Mouse (Mus musculus) kidney, embryonic 15.5 days (tissue): ENCODE results near the gene A930004D18Rik. TPM values are rescaled to one million over a fixed set of nuclear protein-coding genes. Genes with fewer than 3 reads are reported as not detected.

Source experiments
- ATAC-seq: fragments of 200-750 bp; cut with Nextera tagmentation; replicated peaks from 2 replicates; pipeline ENCODE4 v1.8.0; 2017; ENCODE audit warnings: moderate TSS enrichment; ENCODE audit not compliant: low FRiP score
- H3K27ac ChIP-seq: fragments of 300-500 bp; sonication (generic); 2 replicates; pipeline ENCODE4 v1.5.1; 2015; ENCODE audit warnings: mild to moderate bottlenecking, inconsistent platforms
- H3K27me3 ChIP-seq: fragments of 300-500 bp; sonication (generic); 2 replicates; pipeline ENCODE4 v1.6.1; 2015; ENCODE audit warnings: inconsistent platforms
- H3K36me3 ChIP-seq: fragments of 300-500 bp; sonication (generic); 2 replicates; pipeline ENCODE4 v1.6.1; 2015; ENCODE audit warnings: inconsistent platforms
- H3K4me1 ChIP-seq: fragments of 300-500 bp; sonication (generic); 2 replicates; pipeline ENCODE4 v1.6.1; 2015; ENCODE audit warnings: inconsistent platforms
- H3K4me2 ChIP-seq: fragments of 300-500 bp; sonication (generic); 2 replicates; pipeline ENCODE4 v1.6.1; 2015; ENCODE audit warnings: moderate library complexity, mild to moderate bottlenecking, inconsistent platforms
- H3K4me3 ChIP-seq: fragments of 300-500 bp; sonication (generic); replicated peaks from 2 replicates; pipeline ENCODE4 v1.5.1; 2015; ENCODE audit warnings: mild to moderate bottlenecking, inconsistent platforms
- H3K9ac ChIP-seq: fragments of 300-500 bp; sonication (generic); 2 replicates; pipeline ENCODE4 v1.6.1; 2015; ENCODE audit warnings: mild to moderate bottlenecking, inconsistent platforms
- H3K9me3 ChIP-seq: fragments of 300-500 bp; sonication (generic); replicated peaks from 2 replicates; pipeline ENCODE4 v1.6.1; 2016; ENCODE audit warnings: inconsistent platforms
- WGBS: fragments of 180-500 bp; shearing (Covaris S2); methylation state at CpG from one replicate; pipeline ENCODE4 v1.1.7; 2015; ENCODE audit warnings: mixed read lengths; 5-methylcytosine and 5-hydroxymethylcytosine counted together
- polyA plus RNA-seq: library from polyadenylated mRNA; unstranded; fragments of >200 nt; fragmentation: Nextera tagmentation; extraction: Ambion mirVana; gene quantifications from 2 replicates; pipeline ENCODE4 v1.2.1, GENCODE M21; 2015

A930004D18Rik gene
- polyA plus RNA-seq: 12.0 and 15.1 TPM in 2 replicates

DNA sequence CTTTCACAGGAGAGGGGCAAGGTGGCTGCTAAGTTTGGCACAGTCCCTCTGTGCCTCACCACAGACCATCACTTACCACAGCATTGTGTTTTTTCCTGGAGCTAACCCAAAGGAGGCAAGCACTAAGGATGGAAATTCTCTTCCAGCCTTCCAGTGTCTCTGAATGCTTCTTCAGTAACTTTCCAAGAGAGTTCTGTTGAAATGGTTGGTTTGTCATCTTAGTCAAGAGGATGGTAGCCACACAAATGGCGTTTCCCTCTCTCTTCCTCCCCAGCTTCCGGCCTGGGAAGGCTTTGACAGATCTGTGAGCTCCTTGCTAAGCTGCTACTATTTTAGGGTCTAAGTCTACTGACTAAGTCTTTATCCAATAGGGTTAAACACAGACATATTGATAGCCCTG, at the start of gene A930004D18Rik:
Gene A930004D18Rik, minus strand, starts transcription at position 247 of the 400 bp plus-strand sequence.
- peak within 1 kb of the TSS; percentile 91; the same call in 1 of the 2 replicates for H3K27ac ChIP-seq
- H3K4me3 ChIP-seq: no peak within 1 kb of the TSS
- no peaks in the 10 kb centered on the region for H3K27me3 ChIP-seq
- 74% methylated on average over 2 of the region's 2 CpGs for WGBS
- H3K9ac ChIP-seq: no peak within 1 kb of the TSS
- no peak within 1 kb of the TSS for H3K4me2 ChIP-seq
- H3K36me3 ChIP-seq: no peaks in the 10 kb centered on the region
- H3K9me3 ChIP-seq: no peaks in the 10 kb centered on the region
- ATAC-seq: no peak
- peaks cover 69% of the 10 kb centered on the region for H3K4me1 ChIP-seq

DNA sequence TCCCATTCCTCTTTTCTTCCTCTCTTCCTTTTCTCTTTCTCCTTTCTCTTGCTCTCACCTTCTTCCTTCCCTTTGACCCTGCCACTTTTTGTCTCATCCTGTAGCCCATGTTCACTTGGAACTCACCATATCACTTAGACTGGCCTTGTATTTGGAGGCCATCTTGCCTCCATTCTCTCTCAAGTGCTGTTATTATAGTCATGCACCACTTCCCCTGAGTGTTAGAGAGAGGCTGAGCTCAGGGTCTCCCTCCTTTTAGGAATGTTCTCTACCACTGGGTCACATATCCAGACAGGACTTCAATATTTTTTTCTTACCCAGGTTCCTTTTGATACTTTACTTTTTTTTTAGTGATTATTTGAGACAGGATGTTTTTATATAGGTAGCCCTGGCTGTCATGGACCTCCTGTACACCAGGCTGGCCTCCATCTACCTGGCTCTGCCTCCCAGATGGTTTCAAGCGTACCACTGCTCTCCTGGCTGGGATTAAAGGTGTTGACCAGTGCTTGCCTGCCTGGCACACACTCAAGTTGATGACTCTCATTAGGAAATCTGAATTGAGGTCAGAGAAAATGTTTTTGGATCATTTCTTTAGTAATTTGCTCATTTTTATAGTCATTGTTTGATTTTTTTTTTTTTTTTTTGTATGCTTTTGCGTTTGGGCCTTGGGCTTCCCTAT, 42.8 kb upstream of the A930004D18Rik start:
- WGBS: 86% methylated on average over 2 of the region's 2 CpGs

DNA sequence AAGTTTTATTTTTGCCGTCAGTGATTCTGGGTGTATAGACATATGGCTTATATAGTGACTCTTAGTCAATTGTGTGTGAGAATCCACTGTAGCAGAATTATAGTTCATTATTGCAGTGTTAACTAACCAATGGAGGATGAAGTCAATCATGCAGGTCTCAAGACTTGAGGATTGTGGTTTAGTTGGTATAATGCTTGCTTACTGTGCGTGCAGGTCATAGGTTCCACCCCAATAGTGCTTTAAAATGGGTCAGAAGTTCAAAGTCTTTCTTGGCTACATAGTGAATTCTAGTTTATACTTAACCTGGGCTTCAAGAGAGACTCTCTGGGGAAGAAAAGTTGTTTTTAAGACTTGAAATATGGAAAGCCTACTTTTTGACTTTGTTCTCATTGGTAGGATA, 34.4 kb upstream of the A930004D18Rik start:
- ATAC-seq: 0 out of 2 replicates have a peak, but pooled peaks have one; percentile 22

More for the DNA sequence above, 42.8 kb upstream of the A930004D18Rik start:
- ATAC-seq: no peak
- H3K4me1 ChIP-seq: no peaks in the 10 kb centered on the region
- H3K4me3 ChIP-seq: no peak overlapping the region
- H3K27me3 ChIP-seq: no peaks in the 10 kb centered on the region
- no peak overlapping the region for H3K4me2 ChIP-seq
- 0 out of 2 replicates have a peak overlapping the region, but pooled peaks have one; percentile 32 for H3K27ac ChIP-seq
- H3K9me3 ChIP-seq: no peaks in the 10 kb centered on the region
- H3K36me3 ChIP-seq: peaks cover 82% of the 10 kb centered on the region
- H3K9ac ChIP-seq: no peak overlapping the region

DNA sequence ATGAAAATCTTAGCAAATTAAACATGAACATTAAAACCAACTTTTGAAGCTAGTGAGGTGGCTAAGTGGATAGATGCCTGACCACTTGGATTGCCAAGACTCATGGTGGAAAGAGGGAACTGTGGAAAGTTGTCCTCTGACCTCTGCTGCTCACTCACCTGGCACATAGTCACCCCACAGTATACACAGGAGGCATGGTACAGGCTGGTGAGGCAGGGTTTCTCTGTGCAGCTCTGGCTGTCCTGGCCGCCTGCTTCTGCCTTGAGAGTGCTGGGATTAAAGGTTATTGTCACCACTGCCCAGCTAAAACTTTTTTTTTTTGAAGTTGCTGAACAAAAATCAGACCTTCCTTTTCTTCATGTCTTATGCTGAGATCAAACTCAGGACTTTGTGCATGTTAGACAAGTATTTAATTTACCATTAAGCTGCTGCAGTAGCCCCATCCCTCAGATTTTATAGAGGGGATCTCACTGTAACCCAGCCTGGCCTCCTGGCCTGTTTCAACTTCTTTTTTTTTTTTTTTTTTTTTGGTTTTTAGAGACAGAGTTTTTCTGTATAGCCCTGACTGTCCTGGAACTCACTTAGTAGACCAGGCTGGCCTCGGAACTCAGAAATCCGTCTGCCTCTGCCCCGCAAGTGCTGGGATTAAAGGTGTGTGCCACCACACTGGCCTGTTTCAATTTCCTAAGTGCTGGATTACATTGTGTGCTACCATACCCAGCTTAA, 30.7 kb upstream of the A930004D18Rik start:
- Histone ChIP-seq H3K27me3 (no peaks in the 10 kb centered on the region), H3K4me2 (no peak overlapping the region), H3K27ac (no peak overlapping the region), H3K9ac (no peak overlapping the region), H3K9me3 (no peaks in the 10 kb centered on the region), H3K36me3 (peaks cover 33% of the 10 kb centered on the region), H3K4me3 (no peak overlapping the region), H3K4me1 (peaks cover 15% of the 10 kb centered on the region)
- WGBS: 88% methylated on average over 4 of the region's 4 CpGs
- no peak for ATAC-seq

More for the DNA sequence above, 34.4 kb upstream of the A930004D18Rik start:
- peaks cover 65% of the 10 kb centered on the region for H3K36me3 ChIP-seq
- H3K9me3 ChIP-seq: no peaks in the 10 kb centered on the region
- H3K27ac ChIP-seq: no peak overlapping the region
- H3K4me2 ChIP-seq: no peak overlapping the region
- no peak overlapping the region for H3K4me3 ChIP-seq
- no peak overlapping the region for H3K9ac ChIP-seq
- H3K4me1 ChIP-seq: peaks cover 3% of the 10 kb centered on the region; the same call in 1 of the 2 replicates
- H3K27me3 ChIP-seq: no peaks in the 10 kb centered on the region
- WGBS: 81% methylated on average over 2 of the region's 2 CpGs

DNA sequence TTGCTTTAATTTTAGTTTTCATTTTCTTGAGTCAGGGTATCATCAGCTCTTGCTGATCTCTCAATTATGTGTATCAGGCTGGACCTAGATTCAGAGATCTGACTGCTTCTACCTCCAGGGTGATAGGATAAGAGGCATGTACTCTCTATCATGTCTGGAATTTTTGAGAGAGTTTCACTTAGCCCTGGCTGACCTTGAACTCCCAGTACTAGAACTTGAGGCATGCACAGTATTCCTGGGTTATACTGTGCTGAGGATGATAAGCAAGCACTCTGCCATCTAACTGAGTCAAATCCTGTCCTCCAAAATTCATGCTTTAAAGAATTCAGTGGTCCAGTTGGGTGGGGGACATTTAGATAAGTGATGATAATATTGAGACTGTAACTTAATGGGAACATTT, 28.9 kb upstream of the A930004D18Rik start:
- peak overlapping the region; percentile 70 for H3K4me2 ChIP-seq
- ATAC-seq: no peak
- peak overlapping the region; percentile 84; the same call in 1 of the 2 replicates for H3K4me3 ChIP-seq
- no peak overlapping the region for H3K27ac ChIP-seq
- no peak overlapping the region for H3K9ac ChIP-seq
- peaks cover 15% of the 10 kb centered on the region for H3K4me1 ChIP-seq
- no peaks in the 10 kb centered on the region for H3K9me3 ChIP-seq
- no peaks in the 10 kb centered on the region for H3K27me3 ChIP-seq
- peaks cover 22% of the 10 kb centered on the region for H3K36me3 ChIP-seq

DNA sequence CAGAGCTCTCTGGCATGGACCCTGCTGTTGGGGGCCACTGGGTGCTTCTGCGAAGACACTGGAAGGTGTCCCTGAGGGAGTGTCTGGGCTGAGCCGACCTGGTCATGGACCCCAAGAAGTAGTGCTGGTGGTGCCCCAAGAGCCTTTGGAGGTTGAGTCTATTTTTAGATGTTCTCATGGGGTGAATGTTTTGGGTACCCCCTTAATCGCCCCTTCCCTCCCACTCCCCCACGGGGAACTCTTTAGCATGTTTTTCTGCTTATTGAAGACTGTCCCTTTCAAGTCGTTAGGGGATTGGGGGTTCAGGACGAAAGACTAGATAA, 28.1 kb upstream of the A930004D18Rik start:
- WGBS: 9% methylated on average over 6 of the region's 6 CpGs
- no peak for ATAC-seq
- H3K4me2 ChIP-seq: peak overlapping the region; percentile 70
- H3K4me1 ChIP-seq: peaks cover 15% of the 10 kb centered on the region
- H3K9ac ChIP-seq: peak overlapping the region; percentile 97
- H3K27ac ChIP-seq: peak overlapping the region; percentile 100
- H3K36me3 ChIP-seq: peaks cover 17% of the 10 kb centered on the region
- peak overlapping the region; percentile 84 for H3K4me3 ChIP-seq
- no peaks in the 10 kb centered on the region for H3K9me3 ChIP-seq
- no peaks in the 10 kb centered on the region for H3K27me3 ChIP-seq

DNA sequence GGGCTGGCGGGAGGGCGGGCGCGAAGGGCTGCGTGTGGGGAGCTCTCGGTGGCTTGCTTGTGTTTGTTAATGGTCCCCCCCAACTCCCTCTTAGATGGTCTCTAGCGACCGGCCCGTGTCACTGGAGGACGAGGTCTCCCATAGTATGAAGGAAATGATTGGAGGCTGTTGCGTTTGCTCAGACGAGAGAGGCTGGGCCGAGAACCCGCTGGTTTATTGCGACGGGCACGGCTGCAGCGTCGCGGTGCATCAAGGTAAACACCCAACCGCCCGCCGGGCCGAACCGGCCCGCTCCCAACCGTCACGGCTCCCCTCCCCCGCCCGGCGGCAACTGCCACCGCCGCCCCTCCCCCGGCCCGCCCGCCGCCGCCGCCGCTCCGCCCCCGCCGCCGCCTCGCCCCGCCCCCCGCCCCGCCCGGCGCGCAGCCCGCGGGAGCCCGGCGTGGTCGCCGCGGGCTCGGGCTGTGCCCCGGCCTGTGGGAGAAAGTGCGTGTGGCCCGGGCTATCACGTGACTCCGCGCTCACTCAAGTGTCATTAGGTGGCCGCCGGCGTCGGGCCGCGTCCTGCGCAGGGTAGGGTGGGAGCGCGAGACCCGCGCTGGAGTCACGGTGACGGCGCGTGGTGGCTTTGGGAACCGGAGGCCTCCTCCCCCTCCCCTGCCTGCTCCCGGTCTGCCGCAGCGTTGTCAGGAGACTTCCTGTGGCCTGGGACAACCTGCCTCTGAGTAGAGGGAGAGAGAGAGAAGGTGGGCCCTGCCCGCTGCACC, 27.6 kb upstream of the A930004D18Rik start:
- peak overlapping the region; percentile 97 for H3K9ac ChIP-seq
- peak; percentile 75 for ATAC-seq
- H3K27ac ChIP-seq: peak overlapping the region; percentile 100
- peaks cover 17% of the 10 kb centered on the region for H3K36me3 ChIP-seq
- H3K27me3 ChIP-seq: no peaks in the 10 kb centered on the region
- peaks cover 15% of the 10 kb centered on the region for H3K4me1 ChIP-seq
- no peaks in the 10 kb centered on the region for H3K9me3 ChIP-seq
- WGBS: under 1% methylated on average over 68 of the region's 85 CpGs
- peak overlapping the region; percentile 70 for H3K4me2 ChIP-seq
- peak overlapping the region; percentile 84 for H3K4me3 ChIP-seq

DNA sequence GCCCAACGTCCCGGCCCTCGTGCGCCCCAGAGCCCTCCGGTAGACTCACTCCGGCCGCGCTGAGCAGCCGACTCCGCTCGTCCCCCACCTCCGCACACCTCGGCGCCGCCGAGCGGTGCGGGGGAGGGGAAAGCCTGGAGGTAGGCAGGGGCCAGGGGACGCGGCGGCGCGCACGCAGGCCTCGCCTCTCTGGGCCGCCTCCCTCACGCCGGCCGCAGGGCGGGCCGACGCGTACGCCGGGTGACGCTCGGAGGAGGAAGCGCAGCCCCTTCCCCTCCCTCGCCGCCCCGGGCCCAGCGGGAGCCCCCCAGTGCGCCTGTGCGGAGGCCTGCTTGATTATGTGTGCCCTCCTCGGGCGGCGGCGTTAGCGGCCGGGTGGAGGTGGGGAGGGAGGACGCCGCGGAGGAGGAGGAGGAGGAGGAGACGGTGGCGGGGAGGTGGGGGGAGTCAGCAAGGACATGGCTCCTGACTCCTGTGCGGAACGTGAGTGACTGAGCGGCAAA, 26.9 kb upstream of the A930004D18Rik start:
- peaks cover 15% of the 10 kb centered on the region for H3K36me3 ChIP-seq
- peak overlapping the region; percentile 70 for H3K4me2 ChIP-seq
- H3K27ac ChIP-seq: peak overlapping the region; percentile 100
- H3K4me3 ChIP-seq: peak overlapping the region; percentile 84
- under 1% methylated on average over 37 of the region's 58 CpGs for WGBS
- peak; percentile 96 for ATAC-seq
- H3K4me1 ChIP-seq: peaks cover 15% of the 10 kb centered on the region
- H3K9ac ChIP-seq: peak overlapping the region; percentile 97
- no peaks in the 10 kb centered on the region for H3K27me3 ChIP-seq
- H3K9me3 ChIP-seq: no peaks in the 10 kb centered on the region

DNA sequence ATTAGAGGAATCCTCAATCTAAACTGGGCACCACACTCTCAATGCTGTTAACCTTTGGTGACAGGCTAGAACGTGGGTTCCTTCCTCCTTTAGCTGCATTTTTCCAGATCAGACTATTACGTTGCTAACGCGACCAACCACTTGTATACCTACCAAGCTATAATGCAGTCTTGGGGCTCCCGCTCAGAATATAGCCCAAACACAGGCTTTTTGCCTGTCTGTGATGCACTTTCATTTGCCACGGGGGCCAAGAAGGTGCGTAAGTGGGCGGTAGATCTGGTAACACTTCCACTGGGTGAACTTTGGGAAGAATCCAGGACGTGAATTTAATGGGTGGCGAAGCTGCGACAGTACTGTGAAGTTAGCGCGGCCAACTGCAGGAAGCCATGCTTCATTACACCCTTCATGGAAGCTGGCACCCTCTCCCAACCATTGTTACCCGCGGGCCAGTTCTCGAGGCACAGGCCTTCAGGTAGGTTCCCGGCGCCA, 26.3 kb upstream of the A930004D18Rik start:
- Histone ChIP-seq H3K27me3 (no peaks in the 10 kb centered on the region), H3K27ac (peak overlapping the region; percentile 100), H3K9me3 (no peaks in the 10 kb centered on the region), H3K36me3 (peaks cover 14% of the 10 kb centered on the region), H3K4me3 (peak overlapping the region; percentile 84), H3K4me2 (peak overlapping the region; percentile 70), H3K4me1 (peaks cover 15% of the 10 kb centered on the region), H3K9ac (peak overlapping the region; percentile 97)
- ATAC-seq: peak; percentile 75
- 0% methylated on average over 18 of the region's 18 CpGs for WGBS

DNA sequence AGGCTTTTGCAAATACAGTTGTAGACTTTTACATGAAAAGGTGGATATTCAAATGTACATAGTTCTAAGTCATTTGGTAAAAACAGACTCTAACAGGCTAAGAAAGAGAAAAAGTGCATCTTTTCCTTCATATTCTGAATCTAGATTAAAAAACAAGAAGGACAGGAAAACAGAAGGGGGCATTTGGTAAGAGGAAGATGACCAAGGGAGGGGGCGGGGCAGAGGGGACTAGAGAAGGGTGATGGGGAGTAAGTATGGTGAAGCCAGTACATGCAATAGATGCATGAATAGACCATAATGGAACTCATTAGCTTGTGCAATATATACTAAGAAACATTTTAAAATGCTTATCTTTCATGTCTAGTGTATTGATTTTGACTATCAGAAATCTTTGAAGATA, 22.9 kb upstream of the A930004D18Rik start:
- Histone ChIP-seq H3K9ac (no peak overlapping the region), H3K4me1 (peaks cover 3% of the 10 kb centered on the region), H3K27me3 (no peaks in the 10 kb centered on the region), H3K36me3 (no peaks in the 10 kb centered on the region), H3K27ac (no peak overlapping the region), H3K9me3 (no peaks in the 10 kb centered on the region), H3K4me2 (no peak overlapping the region), H3K4me3 (no peak overlapping the region)
- ATAC-seq: no peak
- 97% methylated on average over 1 of the region's 1 CpGs for WGBS

DNA sequence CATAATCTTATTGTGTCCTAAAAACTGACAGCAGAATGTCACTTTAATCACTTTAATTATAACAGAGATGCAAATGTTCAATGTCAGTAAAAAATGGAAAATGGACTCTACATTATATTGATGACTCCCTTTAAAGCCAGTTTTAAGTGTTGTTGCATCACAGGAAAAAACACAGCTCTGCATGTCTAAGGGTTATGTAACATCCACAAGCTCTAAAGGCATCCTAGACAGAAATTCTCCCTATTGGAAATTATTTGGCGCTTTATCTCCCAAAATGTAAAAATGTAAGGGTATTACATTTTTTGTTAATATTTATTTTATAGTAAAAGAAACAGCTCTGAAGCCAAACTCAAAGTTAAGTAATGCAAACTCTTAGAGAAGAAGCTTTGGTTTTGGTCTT, 22.4 kb upstream of the A930004D18Rik start:
- Histone ChIP-seq H3K27me3 (no peaks in the 10 kb centered on the region), H3K9ac (no peak overlapping the region), H3K27ac (no peak overlapping the region), H3K4me3 (no peak overlapping the region), H3K9me3 (no peaks in the 10 kb centered on the region), H3K36me3 (no peaks in the 10 kb centered on the region), H3K4me2 (no peak overlapping the region), H3K4me1 (peaks cover 6% of the 10 kb centered on the region)
- WGBS: 96% methylated on average over 1 of the region's 1 CpGs
- no peak for ATAC-seq
